Mouse (Mus musculus) monocyte, adult 5-6 weeks (primary cell): Measurements from ENCODE around the gene Sf3a2. TPM values are rescaled to one million over a fixed set of nuclear protein-coding genes. Genes with fewer than 3 reads are reported as not detected.
A peak's percentile ranks its signal among the peaks of the same experiment; 100 is the strongest.
"Not testable (repeated sequence)": the region's sequence is repeated elsewhere in the genome, so short reads cannot be mapped to it uniquely, and the experiment has no call there.

Experiments
- ATAC-seq: fragments of 153-309, 156-312 bp; replicated peaks from 2 replicates; pipeline ENCODE4 v1.8.0; 2017; ENCODE audit warnings: mild to moderate bottlenecking; ENCODE audit not compliant: low TSS enrichment, insufficient number of reproducible peaks, severe bottlenecking, poor library complexity, low FRiP score
- total RNA-seq: library from RNA; stranded (forward); fragments of 200-1000, 200-491, 200-594 nt; gene quantifications from 3 replicates; pipeline ENCODE4 v1.2.3, GENCODE M21; 2017

Gene Sf3a2
- total RNA-seq, 1 experiment from 2014 or later = 9.4 TPM

GRCm38 (mm10) chr10:80797186-80798149 is 530 bp upstream of the Sf3a2 start:
- ATAC-seq = peak; percentile 24

- no peak for ATAC-seq
Observed at GRCm38 (mm10) chr10:80799070-80799566, 1.1 kb downstream of the Sf3a2 start.

DNA sequence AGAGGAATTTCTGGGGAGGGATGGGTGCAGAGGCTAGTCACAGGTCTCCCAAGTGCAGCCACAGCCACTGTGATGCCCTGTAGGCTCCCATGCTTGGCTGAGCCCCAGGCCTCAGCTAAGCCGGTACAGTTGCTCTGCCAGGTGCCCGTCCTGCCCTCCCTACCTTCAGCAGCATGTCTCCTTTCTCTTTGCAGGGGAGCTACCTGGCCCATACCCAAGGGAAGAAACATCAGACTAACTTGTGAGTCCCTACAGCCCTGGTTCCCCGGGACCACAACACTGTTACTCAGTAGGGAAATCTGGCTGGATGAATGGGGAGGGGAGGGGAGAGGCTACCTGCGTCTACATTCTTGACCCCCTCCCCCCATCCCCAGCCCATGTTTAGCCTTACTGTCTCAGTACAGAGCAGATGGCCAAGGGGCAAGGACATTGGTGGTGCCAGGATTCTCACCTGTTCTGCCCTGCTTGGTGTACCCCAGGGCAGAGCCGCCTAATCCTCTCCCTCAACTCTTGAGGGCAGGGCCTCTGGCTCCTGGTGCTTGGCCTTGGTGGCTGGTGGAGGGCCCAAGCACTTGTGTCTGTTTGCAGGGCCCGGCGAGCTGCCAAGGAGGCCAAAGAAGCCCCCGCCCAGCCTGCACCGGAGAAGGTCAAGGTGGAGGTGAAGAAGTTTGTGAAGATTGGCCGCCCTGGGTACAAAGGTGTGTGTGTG is 4.4 kb downstream of the Sf3a2 start:
- ATAC-seq = no peak

- no peak for ATAC-seq
Observed at GRCm38 (mm10) chr10:80802996-80803395, 5.0 kb downstream of the Sf3a2 start.

DNA sequence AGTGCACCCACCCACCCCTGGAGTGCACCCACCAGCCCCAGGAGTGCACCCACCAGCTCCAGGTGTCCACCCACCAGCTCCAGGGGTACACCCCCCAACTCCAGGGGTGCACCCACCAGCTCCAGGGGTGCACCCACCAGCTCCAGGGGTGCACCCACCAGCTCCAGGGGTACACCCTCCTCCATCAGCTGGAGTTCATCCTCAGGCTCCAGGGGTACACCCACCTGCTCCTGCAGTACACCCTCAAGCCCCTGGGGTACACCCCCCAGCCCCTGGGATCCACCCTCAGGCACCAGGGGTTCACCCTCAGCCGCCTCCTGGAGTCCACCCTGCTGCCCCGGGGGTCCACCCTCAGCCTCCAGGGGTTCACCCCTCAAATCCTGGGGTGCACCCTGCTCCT is 6.3 kb downstream of the Sf3a2 start:
- ATAC-seq = no peak

DNA sequence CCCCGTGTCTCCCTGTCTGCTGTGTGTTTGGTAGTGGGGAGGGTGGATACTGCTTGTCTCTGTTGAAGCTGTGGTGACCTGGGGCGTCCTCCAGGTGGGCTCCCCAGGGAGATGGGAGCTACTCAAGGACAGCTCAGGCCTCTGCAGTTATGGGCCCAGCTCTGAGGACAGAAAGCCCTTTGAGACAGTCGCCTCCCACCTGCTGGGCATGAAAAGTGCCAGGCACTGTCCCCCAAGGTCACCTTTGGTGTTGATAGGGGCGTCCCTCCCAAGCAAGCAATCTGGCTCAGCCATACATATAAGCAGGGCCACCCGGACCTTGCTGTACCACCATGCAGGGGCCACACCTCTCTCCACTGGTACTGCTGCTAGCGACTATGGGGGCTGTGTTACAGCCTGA is 6.9 kb downstream of the Sf3a2 start, which contains the start of gene Amh:
Gene Amh (plus strand): TSS at position 328 of the 400 bp plus-strand sequence.
- no peak for ATAC-seq

GRCm38 (mm10) chr10:80805322-80805721 is 7.3 kb downstream of the Sf3a2 start:
- no peak for ATAC-seq

DNA sequence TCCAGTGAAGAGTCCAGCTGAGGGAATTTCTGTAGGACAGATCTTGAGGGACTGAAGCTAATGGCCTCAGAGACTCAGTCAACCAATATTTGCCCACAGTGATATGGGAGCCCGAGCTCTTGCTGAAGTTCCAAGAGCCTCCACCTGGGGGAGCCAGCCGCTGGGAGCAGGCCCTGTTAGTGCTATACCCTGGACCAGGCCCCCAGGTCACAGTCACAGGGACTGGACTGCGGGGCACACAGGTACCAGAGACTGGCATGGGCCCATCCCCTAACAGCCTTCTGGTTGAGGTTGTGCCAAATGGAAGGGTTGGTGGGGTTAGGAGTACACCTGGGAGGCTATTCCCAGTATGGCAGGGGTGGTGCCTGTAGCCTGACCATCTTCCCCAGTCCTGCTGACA is 7.9 kb downstream of the Sf3a2 start:
- peak; percentile 32; the same call in 1 of the 2 replicates for ATAC-seq

DNA sequence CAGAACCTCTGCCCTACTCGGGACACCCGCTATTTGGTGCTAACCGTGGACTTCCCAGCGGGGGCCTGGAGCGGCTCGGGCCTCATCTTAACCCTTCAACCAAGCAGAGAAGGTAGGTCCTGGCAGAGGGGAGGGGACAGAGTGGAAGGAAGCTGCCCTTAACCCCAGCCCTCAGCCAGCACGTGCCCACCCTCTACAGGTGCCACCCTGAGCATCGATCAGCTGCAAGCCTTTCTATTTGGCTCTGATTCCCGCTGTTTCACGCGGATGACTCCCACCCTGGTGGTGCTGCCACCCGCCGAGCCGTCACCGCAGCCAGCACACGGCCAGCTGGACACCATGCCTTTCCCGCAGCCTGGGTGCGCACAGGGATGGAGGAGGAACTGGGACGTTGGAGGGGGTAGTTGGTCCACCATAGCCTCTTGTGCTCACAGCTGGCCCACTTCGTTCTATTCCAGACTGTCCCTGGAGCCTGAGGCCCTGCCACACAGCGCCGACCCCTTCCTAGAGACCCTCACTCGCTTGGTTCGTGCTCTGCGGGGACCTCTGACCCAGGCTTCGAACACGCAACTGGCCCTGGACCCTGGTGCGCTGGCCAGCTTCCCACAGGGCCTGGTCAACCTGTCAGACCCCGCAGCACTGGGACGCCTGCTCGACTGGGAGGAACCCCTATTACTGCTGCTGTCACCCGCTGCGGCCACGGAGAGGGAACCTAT is 8.5 kb downstream of the Sf3a2 start:
- ATAC-seq = no peak

DNA sequence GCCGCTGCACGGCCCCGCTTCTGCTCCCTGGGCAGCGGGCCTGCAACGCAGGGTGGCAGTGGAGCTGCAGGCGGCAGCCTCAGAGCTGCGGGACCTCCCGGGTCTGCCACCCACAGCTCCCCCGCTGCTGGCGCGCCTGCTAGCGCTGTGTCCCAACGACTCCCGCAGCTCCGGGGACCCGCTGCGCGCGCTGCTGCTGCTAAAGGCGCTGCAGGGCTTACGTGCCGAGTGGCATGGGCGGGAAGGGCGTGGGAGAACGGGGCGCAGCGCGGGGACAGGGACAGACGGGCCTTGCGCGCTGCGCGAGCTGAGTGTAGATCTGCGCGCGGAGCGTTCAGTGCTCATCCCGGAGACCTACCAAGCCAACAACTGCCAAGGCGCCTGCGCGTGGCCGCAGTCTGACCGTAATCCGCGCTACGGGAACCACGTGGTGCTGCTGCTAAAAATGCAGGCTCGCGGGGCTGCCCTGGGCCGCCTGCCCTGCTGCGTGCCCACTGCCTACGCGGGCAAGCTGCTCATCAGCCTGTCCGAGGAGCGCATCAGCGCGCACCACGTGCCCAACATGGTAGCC is 9.1 kb downstream of the Sf3a2 start:
- ATAC-seq = 0 out of 2 replicates have a peak, but pooled peaks have one; percentile 4

DNA sequence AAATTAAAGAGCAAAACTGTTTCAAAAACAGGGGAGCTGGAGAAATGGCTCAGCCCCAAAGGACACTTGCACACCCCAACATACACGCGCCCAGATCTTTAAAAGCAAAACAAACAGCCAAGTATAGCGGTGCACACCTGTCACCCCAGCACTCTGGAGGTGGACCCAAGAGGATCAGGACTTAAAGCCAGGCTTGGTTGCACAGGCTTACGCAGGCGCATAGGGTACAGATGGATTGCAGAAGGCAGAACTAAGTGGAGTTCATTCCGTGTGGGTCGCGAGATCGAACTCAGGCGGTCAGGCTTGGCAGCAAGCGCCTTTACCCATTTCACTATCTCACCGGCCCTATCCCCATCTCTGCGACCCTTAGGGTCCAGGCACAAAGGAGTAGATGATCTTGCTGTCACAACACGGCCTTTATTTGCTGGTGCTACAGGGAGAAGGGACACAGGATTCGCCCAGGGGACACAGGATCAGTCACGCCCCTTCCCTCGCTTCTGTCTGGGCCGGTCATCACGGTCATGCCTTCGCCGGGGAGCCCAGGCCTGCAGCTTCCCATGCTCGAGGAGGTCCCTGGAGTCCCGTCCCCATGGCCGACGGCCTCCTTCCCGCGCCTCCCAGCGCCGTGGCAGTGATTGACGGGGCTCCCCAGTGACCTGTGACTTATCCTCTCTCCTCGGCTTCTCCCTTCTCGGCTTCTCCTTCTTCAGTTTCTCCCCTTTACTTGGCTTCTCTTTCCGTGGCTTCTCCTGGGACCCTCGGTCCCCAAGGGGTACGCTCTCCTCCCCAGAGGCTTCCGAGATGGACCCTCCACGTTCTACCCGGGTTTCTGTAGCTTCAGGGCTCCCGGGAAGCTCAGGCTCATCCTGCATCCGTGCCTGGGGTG is 10.3 kb downstream of the Sf3a2 start:
- no peak for ATAC-seq

DNA sequence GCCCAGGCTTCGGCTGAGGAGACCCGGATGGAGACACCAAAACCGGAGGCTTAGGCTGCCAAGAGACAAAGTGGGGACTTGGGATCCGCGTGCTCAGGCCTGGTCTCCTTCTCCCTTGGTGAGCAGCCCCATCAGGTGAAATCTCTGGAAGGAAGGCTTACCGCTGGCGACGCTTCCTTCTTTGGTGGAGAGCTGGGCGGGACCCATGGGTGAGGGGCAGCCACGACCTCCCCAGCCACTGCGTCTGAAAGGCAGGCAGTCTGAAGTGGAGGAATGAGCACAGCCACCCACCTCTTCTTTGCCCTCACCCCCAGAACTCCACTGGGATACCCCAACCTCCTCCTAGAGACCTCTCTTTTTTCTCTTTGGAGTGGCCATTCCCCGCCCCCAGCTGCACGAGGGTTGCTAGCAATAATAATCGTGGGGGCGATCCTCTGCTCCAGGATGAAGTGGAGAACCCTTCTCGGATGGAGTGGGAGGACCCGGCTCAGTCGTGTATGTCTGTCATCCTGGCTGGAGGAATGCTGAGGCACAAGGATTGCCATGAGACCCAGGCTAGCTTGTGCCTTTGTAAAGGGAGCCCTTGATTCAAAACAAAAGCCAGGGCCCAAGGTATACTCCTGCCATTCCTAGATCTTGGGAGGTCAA is 11.1 kb downstream of the Sf3a2 start:
- no peak for ATAC-seq

- ATAC-seq = no peak
Observed at GRCm38 (mm10) chr10:80810084-80810483, 12.1 kb downstream of the Sf3a2 start.

- ATAC-seq = no peak
Observed at GRCm38 (mm10) chr10:80812391-80813041, 14.5 kb downstream of the Sf3a2 start.

- no peak for ATAC-seq
Observed at GRCm38 (mm10) chr10:80813366-80813765, 15.4 kb downstream of the Sf3a2 start, which contains the start of gene Jsrp1. Gene Jsrp1 (minus strand): TSS chr10:80813498.

DNA sequence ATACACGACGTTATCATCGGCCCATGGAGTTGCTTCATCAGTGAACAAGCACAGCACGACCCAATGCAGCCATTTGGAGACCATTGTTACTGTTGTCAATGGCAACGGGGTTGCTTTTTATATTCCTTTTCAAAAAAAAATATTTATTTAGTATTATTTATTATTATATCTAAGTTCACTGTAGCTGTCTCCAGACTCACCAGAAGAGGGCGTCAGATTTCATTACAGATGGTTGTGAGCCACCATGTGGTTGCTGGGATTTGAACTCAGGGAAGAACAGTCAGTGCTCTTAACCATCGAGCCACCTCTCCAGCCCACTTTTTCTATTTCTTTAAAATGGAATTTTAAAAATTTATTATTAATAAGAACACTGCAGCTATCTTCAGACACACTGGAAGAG is 16.8 kb downstream of the Sf3a2 start:
- no peak for ATAC-seq

DNA sequence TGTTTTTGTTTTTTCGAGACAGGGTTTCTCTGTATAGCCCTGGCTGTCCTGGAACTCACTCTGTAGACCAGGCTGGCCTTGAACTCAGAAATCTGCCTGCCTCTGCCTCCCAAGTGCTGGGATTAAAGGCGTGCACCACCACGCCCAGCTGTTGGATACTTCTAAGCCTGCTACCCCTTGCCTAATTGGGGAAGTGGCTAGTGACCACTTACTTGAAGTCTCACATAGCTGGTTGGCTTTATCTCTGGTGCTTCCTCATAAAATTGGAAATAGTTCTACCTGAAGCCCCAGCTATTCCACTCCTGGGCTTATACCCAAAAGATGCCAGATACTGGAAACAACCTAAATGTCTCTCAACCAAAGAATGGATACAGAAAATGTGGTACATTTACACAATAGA is 18.3 kb downstream of the Sf3a2 start:
- ATAC-seq = not testable (repeated sequence)
